Mouse (Mus musculus) lung, embryonic 15.5 days (tissue): Measurements from ENCODE around the gene Trpc1. TPM values are rescaled to one million over a fixed set of nuclear protein-coding genes. Genes with fewer than 3 reads are reported as not detected.
A peak's percentile ranks its signal among the peaks of the same experiment; 100 is the strongest.

Experiments used
- ATAC-seq: fragments of 200-750 bp; cut with Nextera tagmentation; 2 replicates; pipeline ENCODE4 v1.8.0; 2017; ENCODE audit warnings: moderate number of reproducible peaks, borderline replicate concordance; ENCODE audit not compliant: low FRiP score, low TSS enrichment; ENCODE audit errors: extremely low read depth
- H3K27ac ChIP-seq: fragments of 300-500 bp; sonication (generic); 2 replicates; pipeline ENCODE4 v1.5.1; 2015; ENCODE audit warnings: moderate library complexity, mild to moderate bottlenecking, inconsistent platforms
- H3K27me3 ChIP-seq: fragments of 300-500 bp; sonication (generic); 2 replicates; pipeline ENCODE4 v1.6.1; 2015; ENCODE audit warnings: inconsistent platforms
- H3K36me3 ChIP-seq: fragments of 300-500 bp; sonication (generic); 2 replicates; pipeline ENCODE4 v1.6.1; 2015; ENCODE audit warnings: inconsistent platforms
- H3K4me1 ChIP-seq: fragments of 300-500 bp; sonication (generic); 2 replicates; pipeline ENCODE4 v1.6.1; 2015; ENCODE audit warnings: inconsistent platforms
- H3K4me2 ChIP-seq: fragments of 300-500 bp; sonication (generic); 2 replicates; pipeline ENCODE4 v1.6.1; 2015; ENCODE audit warnings: inconsistent platforms, mild to moderate bottlenecking, moderate library complexity
- H3K4me3 ChIP-seq: fragments of 300-500 bp; sonication (generic); 2 replicates; pipeline ENCODE4 v1.5.1; 2015; ENCODE audit warnings: mild to moderate bottlenecking, inconsistent platforms
- H3K9ac ChIP-seq: fragments of 300-500 bp; sonication (generic); 2 replicates; pipeline ENCODE4 v1.6.1; 2015; ENCODE audit warnings: inconsistent platforms
- H3K9me3 ChIP-seq: fragments of 300-500 bp; sonication (generic); 2 replicates; pipeline ENCODE4 v1.6.1; 2016; ENCODE audit warnings: inconsistent platforms
- WGBS: fragments of 180-500 bp; shearing (Covaris S2); methylation state at CpG from one replicate; pipeline ENCODE4 v1.1.7; 2015; 5-methylcytosine and 5-hydroxymethylcytosine counted together
- polyA plus RNA-seq: library from polyadenylated mRNA; unstranded; fragments of >200 nt; fragmentation: Nextera tagmentation; extraction: Ambion mirVana; gene quantifications from 2 replicates; pipeline ENCODE4 v1.2.1, GENCODE M21; 2015

Gene Trpc1
- polyA plus RNA-seq, 1 experiment from 2014 or later: 3.9 TPM

DNA sequence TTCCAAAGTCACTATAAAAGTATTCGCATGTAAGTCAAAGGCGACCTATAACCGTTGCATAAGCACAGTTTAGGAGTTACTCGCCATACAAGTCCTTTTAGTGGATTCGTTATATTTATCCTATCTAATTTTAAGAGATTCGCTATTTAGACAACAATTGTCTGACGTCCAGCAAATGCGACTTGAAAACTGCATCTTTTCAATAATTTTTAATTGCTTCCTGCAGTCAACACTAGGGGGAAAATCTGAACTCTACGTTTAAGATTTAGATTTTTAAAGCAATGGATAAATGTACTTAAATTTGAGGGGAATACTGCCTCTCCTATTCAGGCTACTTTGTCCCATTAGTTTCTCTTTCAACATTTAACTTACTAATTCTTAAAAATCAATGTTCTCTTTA is 571 bp upstream of the Trpc1 start:
- 39% methylated on average over 9 of the region's 9 CpGs for WGBS
- no peaks in the 10 kb centered on the region for H3K36me3 ChIP-seq
- no peak for ATAC-seq
- H3K9me3 ChIP-seq: no peaks in the 10 kb centered on the region
- H3K9ac ChIP-seq: no peak overlapping the region
- peaks cover 14% of the 10 kb centered on the region; the same call in 1 of the 2 replicates for H3K4me1 ChIP-seq
- peak overlapping the region; percentile 95 for H3K4me2 ChIP-seq
- H3K4me3 ChIP-seq: no peak overlapping the region; the same call in 1 of the 2 replicates
- peaks cover 21% of the 10 kb centered on the region; the same call in 1 of the 2 replicates for H3K27me3 ChIP-seq
- H3K27ac ChIP-seq: no peak overlapping the region

DNA sequence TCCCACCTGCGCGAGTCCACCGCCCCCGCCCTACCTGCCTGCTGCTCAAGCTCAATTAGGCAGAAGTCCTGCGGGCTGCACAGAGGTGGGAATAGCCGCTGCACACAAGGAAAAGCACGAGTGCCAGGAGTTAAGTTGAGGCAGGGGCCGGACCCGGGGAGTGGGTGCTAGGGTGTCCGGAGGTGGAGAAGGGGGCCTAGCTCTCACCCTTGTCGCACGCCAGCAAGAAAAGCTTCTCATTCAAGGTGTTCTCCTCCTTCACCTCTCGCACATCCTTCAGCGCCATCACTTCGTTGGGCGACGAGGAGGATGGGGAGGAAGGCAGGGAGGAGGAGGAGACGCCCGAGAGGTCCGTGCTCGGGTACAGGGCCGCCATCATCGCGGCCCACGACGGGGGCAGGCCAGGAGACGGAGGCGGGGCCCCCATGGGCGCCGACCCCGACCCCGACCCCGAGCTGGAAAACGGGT is 680 bp downstream of the Trpc1 start:
- Histone ChIP-seq H3K27me3 (peaks cover 21% of the 10 kb centered on the region; the same call in 1 of the 2 replicates), H3K4me3 (peak overlapping the region; percentile 84), H3K4me1 (peaks cover 20% of the 10 kb centered on the region; the same call in 1 of the 2 replicates), H3K36me3 (no peaks in the 10 kb centered on the region), H3K9ac (peak overlapping the region; percentile 62), H3K4me2 (peak overlapping the region; percentile 95), H3K27ac (0 out of 2 replicates have a peak overlapping the region, but pooled peaks have one; percentile 54), H3K9me3 (no peaks in the 10 kb centered on the region)
- peak; percentile 71 for ATAC-seq
- WGBS: 2% methylated on average over 33 of the region's 34 CpGs

DNA sequence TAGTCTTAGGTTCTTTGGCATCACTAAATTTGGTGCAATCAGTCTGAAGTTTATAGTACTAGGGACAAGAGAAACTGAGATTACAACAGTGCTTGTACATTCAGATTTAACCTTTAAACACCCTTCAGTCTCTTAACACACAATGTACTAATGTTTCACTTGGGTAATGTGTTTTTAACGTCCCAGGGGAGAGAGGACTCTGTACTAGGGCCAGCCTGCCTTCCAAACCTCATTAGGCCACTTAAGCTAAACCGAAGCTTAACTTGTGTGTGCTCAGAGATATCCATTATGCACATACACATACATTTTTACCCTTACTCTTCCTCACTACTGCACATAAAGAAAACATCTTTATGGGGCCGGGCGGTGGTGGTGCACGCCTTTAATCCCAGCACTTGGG is 2.9 kb downstream of the Trpc1 start:
- Histone ChIP-seq H3K27ac (no peak overlapping the region), H3K36me3 (no peaks in the 10 kb centered on the region), H3K9ac (no peak overlapping the region), H3K4me3 (no peak overlapping the region), H3K27me3 (peaks cover 21% of the 10 kb centered on the region; the same call in 1 of the 2 replicates), H3K9me3 (no peaks in the 10 kb centered on the region), H3K4me1 (peaks cover 21% of the 10 kb centered on the region; the same call in 1 of the 2 replicates), H3K4me2 (no peak overlapping the region)
- ATAC-seq: no peak
- 80% methylated on average over 5 of the region's 5 CpGs for WGBS

DNA sequence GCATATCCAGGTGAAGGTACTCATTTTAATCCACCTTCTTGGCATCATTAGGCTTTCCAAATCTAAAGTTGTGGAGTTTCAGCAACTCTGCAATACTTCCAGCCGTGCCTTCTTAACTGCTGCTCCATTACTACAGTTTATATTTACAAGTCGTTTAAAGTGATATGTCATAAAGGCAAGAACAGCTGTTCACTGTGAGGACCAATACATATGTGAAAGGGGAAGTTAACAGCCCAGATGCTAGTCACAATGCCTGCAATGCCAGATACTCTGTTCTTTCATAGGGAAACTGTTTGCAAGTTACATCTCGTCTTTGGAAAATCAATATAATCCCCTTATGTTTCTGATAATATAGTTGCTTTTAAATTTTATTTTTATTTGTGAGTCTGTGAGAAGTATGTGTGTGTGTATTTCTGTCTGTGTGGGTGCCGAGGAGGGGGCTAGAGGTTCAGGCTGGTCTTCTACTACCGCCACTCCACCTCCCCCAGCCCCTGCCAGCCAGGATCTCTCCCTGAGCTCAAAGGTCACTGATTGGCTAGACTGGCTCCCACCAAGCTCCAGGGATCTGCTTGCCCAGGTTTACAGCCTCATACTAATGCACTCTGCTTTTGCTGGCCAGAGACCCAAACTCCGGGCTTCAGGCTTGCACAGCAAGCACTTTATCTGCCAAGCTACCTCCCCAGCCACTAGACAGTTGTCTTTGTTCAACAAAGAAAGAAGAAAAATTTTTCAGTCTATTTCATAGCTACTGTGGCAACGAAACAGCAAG is 5.1 kb downstream of the Trpc1 start:
- 48% methylated on average over 7 of the region's 7 CpGs for WGBS
- Histone ChIP-seq H3K4me1 (peaks cover 16% of the 10 kb centered on the region; the same call in 1 of the 2 replicates), H3K27me3 (peaks cover 10% of the 10 kb centered on the region; the same call in 1 of the 2 replicates), H3K9ac (no peak overlapping the region), H3K4me2 (0 out of 2 replicates have a peak overlapping the region, but pooled peaks have one; percentile 18), H3K27ac (no peak overlapping the region), H3K9me3 (no peaks in the 10 kb centered on the region), H3K4me3 (no peak overlapping the region), H3K36me3 (no peaks in the 10 kb centered on the region)
- ATAC-seq: no peak

DNA sequence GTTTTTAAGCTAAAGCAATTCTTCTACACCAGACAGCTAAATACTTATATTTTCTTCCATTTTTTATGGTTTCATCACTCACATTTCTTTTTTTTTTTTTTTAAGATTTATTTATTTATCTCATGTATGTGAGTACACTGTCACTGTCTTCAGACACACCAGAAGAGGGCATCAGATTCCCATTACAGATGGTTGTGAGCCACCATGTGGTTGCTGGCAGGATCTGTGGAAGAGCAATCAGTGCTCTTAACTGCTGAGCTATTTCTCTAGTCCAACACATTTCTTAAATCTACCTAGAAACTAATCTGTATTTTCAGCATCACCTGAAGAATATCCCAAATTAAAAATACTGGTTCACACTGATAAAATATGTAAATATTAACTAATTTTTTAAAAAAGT is 13.9 kb downstream of the Trpc1 start:
- no peak overlapping the region for H3K4me2 ChIP-seq
- no peaks in the 10 kb centered on the region for H3K9me3 ChIP-seq
- no peak overlapping the region for H3K4me3 ChIP-seq
- peaks cover 1% of the 10 kb centered on the region; the same call in 1 of the 2 replicates for H3K36me3 ChIP-seq
- H3K27me3 ChIP-seq: no peaks in the 10 kb centered on the region
- no peak overlapping the region for H3K9ac ChIP-seq
- ATAC-seq: no peak
- H3K4me1 ChIP-seq: no peaks in the 10 kb centered on the region
- no peak overlapping the region for H3K27ac ChIP-seq

DNA sequence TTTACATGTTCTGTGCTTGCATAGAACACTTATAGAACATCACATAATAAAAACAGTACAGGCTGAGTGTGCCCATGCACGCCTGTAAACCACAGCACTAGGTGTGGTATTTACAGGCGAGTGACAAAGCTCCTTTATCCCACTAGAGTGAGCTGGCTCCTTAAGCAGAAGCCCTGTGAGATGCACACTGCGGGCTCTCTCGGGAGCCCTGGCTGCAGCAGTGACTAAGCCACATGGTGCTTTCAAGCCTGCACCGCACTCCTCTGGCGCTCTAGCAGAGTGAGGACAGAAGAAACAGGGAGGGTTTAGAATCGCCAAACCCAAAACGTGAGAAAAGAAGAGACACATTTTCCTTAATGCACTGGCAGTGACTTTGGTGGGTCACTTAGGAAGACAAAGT is 37.6 kb downstream of the Trpc1 start:
- ATAC-seq: no peak
- 40% methylated on average over 8 of the region's 8 CpGs for WGBS
- Histone ChIP-seq H3K9me3 (no peaks in the 10 kb centered on the region), H3K4me3 (no peak overlapping the region), H3K27me3 (no peaks in the 10 kb centered on the region), H3K9ac (no peak overlapping the region), H3K4me2 (no peak overlapping the region), H3K36me3 (no peaks in the 10 kb centered on the region; the same call in 1 of the 2 replicates), H3K27ac (no peak overlapping the region), H3K4me1 (no peaks in the 10 kb centered on the region)

DNA sequence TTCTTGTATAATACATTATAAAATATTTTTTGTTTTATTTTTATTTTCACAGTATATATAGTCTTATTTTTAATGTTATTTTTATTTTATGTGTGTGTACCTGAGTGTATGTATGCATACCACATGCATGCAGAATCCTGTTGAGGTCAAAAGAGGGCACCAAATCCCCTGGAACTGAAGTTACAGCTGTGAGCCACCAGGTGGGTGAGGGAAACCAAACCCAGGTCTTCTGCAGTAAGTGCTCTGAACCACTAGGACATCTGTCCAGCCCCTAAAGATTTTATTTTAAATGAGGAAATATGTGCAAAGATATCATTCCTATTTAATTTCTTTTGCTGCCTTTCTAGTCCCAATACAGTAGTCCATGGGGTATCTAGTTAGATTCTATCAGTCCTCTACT is 41.2 kb downstream of the Trpc1 start:
- ATAC-seq: no peak
- Histone ChIP-seq H3K27ac (no peak overlapping the region), H3K4me2 (no peak overlapping the region), H3K36me3 (no peaks in the 10 kb centered on the region; the same call in 1 of the 2 replicates), H3K4me3 (no peak overlapping the region), H3K9ac (no peak overlapping the region), H3K27me3 (no peaks in the 10 kb centered on the region), H3K4me1 (no peaks in the 10 kb centered on the region), H3K9me3 (no peaks in the 10 kb centered on the region)

DNA sequence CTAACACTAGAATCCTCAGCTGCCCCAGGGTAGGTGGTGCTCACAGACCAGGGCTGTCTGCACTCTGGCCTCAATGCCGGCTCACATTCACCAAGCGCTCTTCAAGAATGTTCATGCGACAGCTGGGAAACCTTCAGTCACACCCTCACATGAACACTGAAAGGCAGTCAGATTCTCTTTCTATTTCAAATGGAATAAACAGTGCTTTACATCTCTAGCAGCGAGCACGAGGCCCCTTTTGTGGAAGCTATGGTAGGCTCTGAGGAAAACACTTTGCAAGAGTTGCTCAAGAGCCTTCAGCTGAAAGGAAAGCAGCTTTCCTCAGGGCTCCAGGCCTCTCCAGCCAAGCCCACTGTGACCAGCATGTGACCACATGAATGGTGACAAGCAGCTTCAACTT is 44.8 kb downstream of the Trpc1 start:
- Histone ChIP-seq H3K4me1 (no peaks in the 10 kb centered on the region), H3K9ac (no peak overlapping the region), H3K36me3 (no peaks in the 10 kb centered on the region; the same call in 1 of the 2 replicates), H3K9me3 (no peaks in the 10 kb centered on the region), H3K27ac (peak overlapping the region; percentile 57; the same call in 1 of the 2 replicates), H3K27me3 (no peaks in the 10 kb centered on the region), H3K4me2 (no peak overlapping the region), H3K4me3 (no peak overlapping the region)
- ATAC-seq: peak; percentile 94
- 45% methylated on average over 5 of the region's 5 CpGs for WGBS

DNA sequence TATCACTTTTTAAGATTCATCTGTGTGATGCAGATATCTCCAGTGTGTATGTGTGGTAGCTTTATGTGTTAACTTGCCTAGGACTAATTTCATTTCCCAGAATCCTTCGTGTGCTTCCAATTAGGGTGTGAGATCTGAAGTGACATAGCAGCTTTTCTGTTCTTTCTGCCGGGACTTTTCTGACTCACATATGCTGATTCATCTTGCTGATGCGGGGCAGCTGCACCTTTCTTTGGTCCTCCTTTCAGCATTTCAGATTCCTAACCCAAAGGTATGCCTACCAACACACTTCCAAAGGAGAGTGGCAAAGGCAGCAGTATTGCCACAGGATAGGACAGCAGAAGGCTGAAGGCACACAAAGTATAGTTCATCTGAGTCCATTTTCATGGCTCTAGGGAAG is 46.1 kb downstream of the Trpc1 start:
- no peaks in the 10 kb centered on the region for H3K9me3 ChIP-seq
- ATAC-seq: no peak
- H3K36me3 ChIP-seq: no peaks in the 10 kb centered on the region; the same call in 1 of the 2 replicates
- H3K4me3 ChIP-seq: no peak overlapping the region
- H3K4me1 ChIP-seq: no peaks in the 10 kb centered on the region
- H3K27me3 ChIP-seq: no peaks in the 10 kb centered on the region
- 74% methylated on average over 3 of the region's 3 CpGs for WGBS
- H3K9ac ChIP-seq: no peak overlapping the region
- no peak overlapping the region for H3K4me2 ChIP-seq
- no peak overlapping the region for H3K27ac ChIP-seq

DNA sequence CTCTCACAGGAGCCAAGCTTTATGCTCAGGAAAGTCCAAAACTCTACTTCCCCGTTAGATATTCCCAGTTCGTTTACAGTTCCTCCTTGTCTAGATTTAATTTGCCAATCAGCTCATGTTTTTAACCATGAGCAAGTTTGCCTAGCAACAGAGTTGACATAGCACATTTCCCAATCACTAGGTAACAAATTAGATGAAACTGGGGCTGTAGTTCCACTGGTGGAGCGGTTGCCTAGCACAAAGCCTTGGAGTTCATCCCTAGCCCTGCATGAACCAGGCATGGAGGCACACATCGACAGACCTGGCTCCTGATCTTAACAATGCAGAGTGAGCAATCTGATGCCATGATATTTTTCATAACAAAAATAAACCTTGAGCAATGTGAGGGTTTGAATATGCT is 50.9 kb downstream of the Trpc1 start:
- WGBS: 55% methylated on average over 4 of the region's 4 CpGs
- no peak for ATAC-seq
- Histone ChIP-seq H3K27me3 (no peaks in the 10 kb centered on the region), H3K27ac (no peak overlapping the region), H3K9ac (no peak overlapping the region), H3K9me3 (no peaks in the 10 kb centered on the region), H3K4me1 (no peaks in the 10 kb centered on the region; the same call in 1 of the 2 replicates), H3K4me3 (no peak overlapping the region), H3K36me3 (no peaks in the 10 kb centered on the region), H3K4me2 (no peak overlapping the region)

DNA sequence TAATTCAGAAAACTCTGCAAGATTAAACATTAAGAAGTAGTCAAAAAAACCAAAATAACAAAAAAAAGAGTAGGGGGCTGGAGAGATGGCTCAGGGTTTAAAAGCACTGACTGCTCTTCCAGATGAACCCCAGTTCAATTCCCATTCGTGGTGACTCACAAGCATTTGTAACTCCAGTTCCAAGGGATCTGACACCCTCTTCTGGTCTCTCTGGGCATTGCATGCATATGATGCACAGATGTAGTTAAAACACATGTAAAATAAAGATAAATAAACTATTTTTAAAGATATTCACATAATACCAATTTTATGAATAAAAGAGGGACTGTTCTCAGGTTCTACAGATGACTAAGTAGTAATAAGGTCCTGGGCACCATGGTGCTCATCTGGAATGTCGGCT is 52.4 kb downstream of the Trpc1 start:
- ATAC-seq: no peak
- Histone ChIP-seq H3K4me1 (no peaks in the 10 kb centered on the region; the same call in 1 of the 2 replicates), H3K9me3 (no peaks in the 10 kb centered on the region), H3K36me3 (no peaks in the 10 kb centered on the region), H3K27me3 (no peaks in the 10 kb centered on the region), H3K4me3 (no peak overlapping the region), H3K9ac (no peak overlapping the region), H3K4me2 (no peak overlapping the region), H3K27ac (no peak overlapping the region)
- WGBS: 53% methylated on average over 2 of the region's 2 CpGs

DNA sequence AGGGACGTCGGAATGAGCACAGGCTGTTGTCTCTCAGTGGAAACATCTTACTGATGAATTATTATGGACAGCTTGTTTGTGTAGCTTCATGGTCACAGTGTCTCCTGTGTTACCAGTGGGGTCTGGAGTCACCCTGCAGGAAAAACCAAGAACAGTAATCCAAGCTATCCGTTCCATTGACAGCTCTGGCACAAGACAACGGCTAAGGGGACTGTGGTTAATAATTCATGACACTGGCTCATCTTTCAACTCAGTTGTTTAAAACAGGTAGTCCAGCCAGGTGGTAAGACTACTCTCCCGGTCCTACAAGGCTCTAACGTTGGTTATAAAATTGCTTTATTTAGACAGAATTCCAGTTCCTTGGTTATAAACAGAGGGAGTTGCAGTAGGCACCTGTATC is 53.6 kb downstream of the Trpc1 start:
- 59% methylated on average over 6 of the region's 6 CpGs for WGBS

More for the DNA sequence above, 53.6 kb downstream of the Trpc1 start:
- ATAC-seq: no peak
- Histone ChIP-seq H3K4me2 (no peak overlapping the region), H3K9ac (no peak overlapping the region), H3K36me3 (no peaks in the 10 kb centered on the region), H3K9me3 (no peaks in the 10 kb centered on the region), H3K27ac (no peak overlapping the region), H3K27me3 (no peaks in the 10 kb centered on the region), H3K4me1 (no peaks in the 10 kb centered on the region; the same call in 1 of the 2 replicates), H3K4me3 (no peak overlapping the region)
